Mouse (Mus musculus): Measurements from ENCODE around the gene Myh7b. TPM values are rescaled to one million over a fixed set of nuclear protein-coding genes. Genes with fewer than 3 reads are reported as not detected.

The Myh7b gene
- total and polyA plus RNA-seq, 3 experiments: 0.51 TPM; not detected in 2

DNA sequence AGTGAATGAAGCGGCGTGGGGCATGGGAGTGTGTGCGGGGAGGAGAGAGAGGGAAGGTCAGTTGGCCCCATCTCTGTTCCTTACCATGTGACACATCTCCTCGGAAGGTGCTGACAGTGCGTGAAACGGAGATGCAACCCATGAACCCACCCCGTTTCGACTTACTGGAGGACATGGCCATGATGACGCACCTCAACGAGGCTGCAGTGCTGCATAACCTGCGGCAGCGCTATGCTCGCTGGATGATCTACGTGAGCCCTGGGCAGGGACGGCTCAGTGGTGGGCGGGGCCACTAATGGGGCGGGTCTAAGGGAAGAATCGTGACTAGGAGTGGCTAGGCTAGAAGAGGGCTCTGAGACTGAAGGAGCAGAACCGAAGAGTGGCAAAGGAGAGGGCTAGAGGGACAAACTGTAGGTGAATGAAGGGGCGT, 2.3 kb downstream of the Myh7b start:
- no peak for TF ChIP-seq MXI1 (IDR thresholded peaks at IDR 0.05; ENCODE audit: low read depth, low read length)
- TF ChIP-seq GABPA (IDR thresholded peaks at IDR 0.05; ENCODE audit: insufficient replicate concordance, low read depth, low read length): no peak
- peak; percentile 63 for TF ChIP-seq BHLHE40 (IDR thresholded peaks at IDR 0.05; ENCODE audit: low read depth, low read length)
- no peak for TF ChIP-seq E2F4 (IDR thresholded peaks at IDR 0.05; ENCODE audit: insufficient replicate concordance, low read depth, low read length)
- no peaks in the 10 kb centered on the region for H3K79me2 ChIP-seq (replicated peaks; ENCODE audit: control insufficient read depth, extremely low read depth, insufficient read depth, poor library complexity, severe bottlenecking)
- no peak overlapping the region for H3K27ac ChIP-seq (ENCODE audit: insufficient read depth, low read depth)
- no peak overlapping the region for H3K9ac ChIP-seq (ENCODE audit: insufficient read depth, low read depth)
- H3K36me3 ChIP-seq (replicated peaks in 1 of 2; ENCODE audit: control insufficient read depth in 1 of 2, insufficient read depth in 1 of 2, low read length in 1 of 2): no peaks in the 10 kb centered on the region
- peak overlapping the region in 2 of 3 experiments; percentile 32 to 57 for H3K4me3 ChIP-seq (replicated peaks in 1 of 3; ENCODE audit: low read depth in 2 of 3, low read length in 2 of 3, poor library complexity in 1 of 3)
- peaks cover 89% of the 10 kb centered on the region for H3K27me3 ChIP-seq (replicated peaks)
- in situ Hi-C loops (cut with MboI; ENCODE audit: low pct_ligation_motif_present, low pct_unique_long_range_greater_than_20kb, low sequenced_read_pairs): no loop called here
- peak; percentile 77 for DNase-seq (ENCODE audit: extremely low read depth)
- H3K4me2 ChIP-seq (ENCODE audit: insufficient read depth, low read depth, poor library complexity, severe bottlenecking): peak overlapping the region; percentile 74
- peaks cover 9 to 12% of the 10 kb centered on the region in 2 experiments for H3K4me1 ChIP-seq (ENCODE audit: control insufficient read depth in 1 of 2, insufficient read depth in 2 of 2)
- no peaks in the 10 kb centered on the region for H3K9me3 ChIP-seq (replicated peaks; ENCODE audit: low read length)
- dilution Hi-C loops (cut with MboI; ENCODE audit: extremely low pct_ligation_motif_present, extremely low pct_unique_long_range_greater_than_20kb, low sequenced_read_pairs): no loop called here

DNA sequence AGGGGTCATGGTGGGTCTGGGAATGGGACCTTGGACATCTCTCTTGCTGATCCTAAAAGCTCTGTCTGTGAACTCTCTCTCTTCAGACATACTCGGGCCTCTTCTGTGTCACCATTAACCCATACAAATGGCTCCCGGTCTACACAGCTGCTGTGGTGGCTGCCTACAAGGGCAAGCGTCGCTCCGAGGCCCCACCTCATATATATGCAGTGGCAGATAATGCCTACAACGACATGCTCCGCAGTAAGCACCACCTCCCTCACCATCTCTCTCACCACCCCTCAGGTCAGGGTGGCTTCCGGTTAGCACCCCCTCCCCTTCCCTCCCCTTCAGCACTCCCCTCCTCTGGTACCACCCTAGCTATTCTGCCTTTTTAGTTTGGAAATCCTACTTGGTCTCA, 2.9 kb downstream of the Myh7b start:
- Histone ChIP-seq H3K4me3 (replicated peaks in 1 of 3; ENCODE audit: low read depth in 2 of 3, low read length in 2 of 3, poor library complexity in 1 of 3) (peak overlapping the region in 2 of 3 experiments; percentile 12 to 32), H3K4me1 (ENCODE audit: control insufficient read depth in 1 of 2, insufficient read depth in 2 of 2) (peaks cover 10 to 12% of the 10 kb centered on the region in 2 experiments), H3K27me3 (replicated peaks) (peaks cover 87% of the 10 kb centered on the region), H3K4me2 (ENCODE audit: insufficient read depth, low read depth, poor library complexity, severe bottlenecking) (peak overlapping the region; percentile 74), H3K79me2 (replicated peaks; ENCODE audit: control insufficient read depth, extremely low read depth, insufficient read depth, poor library complexity, severe bottlenecking) (no peaks in the 10 kb centered on the region), H3K9me3 (replicated peaks; ENCODE audit: low read length) (no peaks in the 10 kb centered on the region), H3K36me3 (replicated peaks in 1 of 2; ENCODE audit: control insufficient read depth in 1 of 2, insufficient read depth in 1 of 2, low read length in 1 of 2) (no peaks in the 10 kb centered on the region), H3K27ac (ENCODE audit: insufficient read depth, low read depth) (no peak overlapping the region), H3K9ac (ENCODE audit: insufficient read depth, low read depth) (peak overlapping the region; percentile 5; the same call in 1 of the 2 replicates)
- dilution Hi-C loops (cut with MboI; ENCODE audit: extremely low pct_ligation_motif_present, extremely low pct_unique_long_range_greater_than_20kb, low sequenced_read_pairs): no loop called here
- in situ Hi-C loops (cut with MboI; ENCODE audit: low pct_ligation_motif_present, low pct_unique_long_range_greater_than_20kb, low sequenced_read_pairs): no loop called here
- no peak for DNase-seq (ENCODE audit: extremely low read depth)
- no peak for TF ChIP-seq USF1 (IDR thresholded peaks at IDR 0.05; ENCODE audit: low read depth, low read length)

DNA sequence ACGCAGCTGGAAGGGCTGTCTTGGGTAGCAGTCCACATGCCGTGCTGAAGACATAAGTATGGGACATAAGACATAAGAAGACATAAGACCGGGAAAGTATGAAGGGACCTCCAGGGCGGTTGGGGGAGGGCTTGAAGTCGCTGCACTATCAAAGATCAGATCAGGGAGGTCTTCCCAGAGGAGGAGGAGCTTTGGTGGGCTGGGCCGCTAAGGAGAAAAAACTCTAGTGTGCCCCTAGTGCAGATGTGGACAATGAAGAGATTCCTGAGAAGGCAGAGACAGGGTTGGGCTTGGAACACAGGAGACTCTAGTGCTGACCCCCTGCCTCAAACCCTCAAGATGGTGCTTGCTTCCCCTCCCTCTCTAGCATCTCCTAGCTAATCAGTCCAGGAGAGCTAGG, 6.0 kb downstream of the Myh7b start:
- no peak for DNase-seq (ENCODE audit: extremely low read depth)
- Histone ChIP-seq H3K27me3 (replicated peaks) (peaks cover 78% of the 10 kb centered on the region), H3K79me2 (replicated peaks; ENCODE audit: control insufficient read depth, extremely low read depth, insufficient read depth, poor library complexity, severe bottlenecking) (no peaks in the 10 kb centered on the region), H3K27ac (ENCODE audit: insufficient read depth, low read depth) (no peak overlapping the region), H3K9me3 (replicated peaks; ENCODE audit: low read length) (no peaks in the 10 kb centered on the region), H3K9ac (ENCODE audit: insufficient read depth, low read depth) (no peak overlapping the region), H3K4me1 (ENCODE audit: control insufficient read depth in 1 of 2, insufficient read depth in 2 of 2) (peaks cover 12 to 14% of the 10 kb centered on the region in 2 experiments), H3K4me2 (ENCODE audit: insufficient read depth, low read depth, poor library complexity, severe bottlenecking) (no peak overlapping the region), H3K36me3 (replicated peaks in 1 of 2; ENCODE audit: control insufficient read depth in 1 of 2, insufficient read depth in 1 of 2, low read length in 1 of 2) (no peaks in the 10 kb centered on the region), H3K4me3 (replicated peaks in 1 of 3; ENCODE audit: low read depth in 2 of 3, low read length in 2 of 3, poor library complexity in 1 of 3) (no peak overlapping the region)
- in situ Hi-C loops (cut with MboI; ENCODE audit: low pct_ligation_motif_present, low pct_unique_long_range_greater_than_20kb, low sequenced_read_pairs) (loop anchor here (5.0 kb wide), 1 partner anchor 100 kb away; the partner anchor contains the start of genes Acss2 and Ggt7), dilution Hi-C loops (cut with MboI; ENCODE audit: extremely low pct_ligation_motif_present, extremely low pct_unique_long_range_greater_than_20kb, low sequenced_read_pairs) (no loop called here)
- TF ChIP-seq GABPA (IDR thresholded peaks at IDR 0.05; ENCODE audit: insufficient replicate concordance, low read depth, low read length) (no peak), TCF12 (IDR thresholded peaks at IDR 0.05; ENCODE audit: low read depth, low read length) (no peak), KAT2A (IDR thresholded peaks at IDR 0.05; ENCODE audit: insufficient replicate concordance, low read length) (no peak)

Measured in CH12.LX (cell line).